Mouse (Mus musculus) cerebellum, adult 9-10 months (tissue): ENCODE measurements at regions not wholly inside any gene's neighbourhood (a gene's known extent, or its start where the extent isn't known, plus 50 kb on each side); places are given as distances from the start of the nearest gene placed in this dataset.

Experiments used
- DNase-seq: peaks from one replicate; pipeline ENCODE4 v3.0.0; 2022

DNA sequence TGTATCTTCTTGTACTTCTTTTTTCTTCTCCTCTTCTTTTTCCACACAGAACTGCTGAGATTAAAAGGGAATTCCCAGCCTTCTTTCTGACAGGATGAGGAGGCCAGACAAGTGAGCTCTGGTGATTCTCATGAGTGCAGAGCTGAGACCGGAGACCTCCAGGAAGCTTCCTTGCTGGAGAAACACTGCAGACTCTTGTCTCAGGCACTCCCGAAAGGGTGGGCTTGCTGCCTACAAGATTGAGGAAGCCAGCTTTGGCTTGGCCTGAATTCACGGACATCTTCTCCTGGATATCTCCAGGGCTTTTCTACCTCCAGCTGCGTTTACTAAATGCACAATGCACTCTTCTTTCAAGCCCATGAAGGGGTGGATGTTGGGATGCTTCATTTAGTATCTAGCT is 226.0 kb downstream of the Csl start:
- no peak for DNase-seq

- no peak for DNase-seq
These were observed 225.2 kb downstream of the Csl start for GRCm38 (mm10) chr10:99534237-99534636.

DNA sequence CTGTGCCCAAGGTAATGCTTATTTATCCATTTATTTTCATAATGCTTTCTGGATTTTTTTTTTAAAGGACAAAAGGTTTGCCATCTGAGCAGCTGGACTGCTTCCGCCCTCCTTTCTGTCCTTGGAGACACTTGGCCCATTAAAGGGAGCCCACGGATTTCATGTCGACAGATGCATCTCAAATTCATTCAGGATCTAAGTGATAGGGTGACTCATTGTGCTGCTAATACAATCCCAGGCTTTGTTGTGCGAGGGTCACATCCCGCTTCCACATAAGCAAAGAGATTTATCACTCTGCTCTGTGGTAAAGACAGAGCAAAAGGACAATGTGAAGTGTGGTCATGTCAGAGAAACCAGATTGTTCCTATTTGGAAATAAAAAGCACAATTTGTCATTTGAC is 220.8 kb downstream of the Csl start:
- DNase-seq = no peak

GRCm38 (mm10) chr10:99552373-99552772 is 207.1 kb downstream of the Csl start:
- no peak for DNase-seq

GRCm38 (mm10) chr10:99552836-99553540 is 206.5 kb downstream of the Csl start:
- DNase-seq = no peak

- no peak for DNase-seq
These were observed 204.4 kb downstream of the Csl start for GRCm38 (mm10) chr10:99555021-99555420.

- DNase-seq = no peak
These were observed 203.7 kb downstream of the Csl start for GRCm38 (mm10) chr10:99555658-99556352.

DNA sequence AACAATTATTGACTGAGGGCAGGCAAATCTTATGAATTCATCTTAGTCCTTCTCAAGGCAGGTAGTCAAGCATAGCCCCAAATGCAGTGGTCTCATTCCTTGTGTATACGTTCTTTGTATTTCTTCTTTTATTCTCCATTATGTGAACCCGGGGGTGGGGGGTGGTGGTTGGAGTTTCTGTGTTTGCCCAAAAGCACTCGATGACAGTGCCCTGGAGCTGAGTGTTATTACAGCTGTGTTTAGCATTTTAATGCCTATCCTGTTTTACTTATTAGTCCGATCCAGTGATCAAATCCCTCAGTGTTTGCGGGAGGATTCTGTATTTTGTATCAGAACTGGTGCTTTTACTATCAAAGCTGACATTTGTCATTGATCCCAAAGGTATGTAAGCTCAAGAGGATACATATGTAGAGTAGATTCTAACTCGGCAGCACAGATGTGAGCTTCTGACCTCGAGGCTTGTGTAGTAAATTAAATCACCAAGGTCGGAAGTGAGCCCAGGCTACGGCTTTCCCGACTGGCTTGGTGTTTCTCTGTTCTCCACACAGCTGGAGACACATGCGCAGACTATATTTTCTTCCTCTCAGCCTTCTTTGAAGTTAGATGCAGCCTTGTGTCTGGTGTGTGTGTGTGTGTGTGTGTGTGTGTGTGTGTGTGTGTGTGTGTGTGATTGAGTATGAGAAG is 203.0 kb downstream of the Csl start:
- DNase-seq = no peak

GRCm38 (mm10) chr10:99558656-99559055 is 200.8 kb downstream of the Csl start:
- DNase-seq = no peak

- no peak for DNase-seq
These were observed 198.2 kb downstream of the Csl start for GRCm38 (mm10) chr10:99561166-99561818.

GRCm38 (mm10) chr10:99564605-99565004 is 194.9 kb downstream of the Csl start:
- DNase-seq = no peak

DNA sequence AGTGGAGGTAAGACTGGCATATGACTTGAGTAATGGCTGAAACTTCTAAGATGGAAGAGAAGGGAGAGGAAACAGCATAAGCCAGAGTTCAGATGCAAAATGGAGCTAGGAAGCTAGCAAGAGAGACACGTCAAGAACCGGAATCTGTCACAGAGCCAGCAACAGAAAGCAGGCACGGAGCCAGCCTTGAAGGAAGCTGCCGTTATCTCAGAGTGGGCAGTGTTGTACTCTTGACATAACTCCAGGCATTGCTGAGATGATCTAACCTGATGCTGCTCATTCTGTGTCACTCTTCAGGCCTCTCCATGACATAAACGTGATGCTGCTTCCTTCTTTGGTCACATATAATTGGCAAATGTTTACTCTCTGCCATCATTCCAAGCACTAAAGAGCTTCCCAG is 191.0 kb downstream of the Csl start:
- no peak for DNase-seq

DNA sequence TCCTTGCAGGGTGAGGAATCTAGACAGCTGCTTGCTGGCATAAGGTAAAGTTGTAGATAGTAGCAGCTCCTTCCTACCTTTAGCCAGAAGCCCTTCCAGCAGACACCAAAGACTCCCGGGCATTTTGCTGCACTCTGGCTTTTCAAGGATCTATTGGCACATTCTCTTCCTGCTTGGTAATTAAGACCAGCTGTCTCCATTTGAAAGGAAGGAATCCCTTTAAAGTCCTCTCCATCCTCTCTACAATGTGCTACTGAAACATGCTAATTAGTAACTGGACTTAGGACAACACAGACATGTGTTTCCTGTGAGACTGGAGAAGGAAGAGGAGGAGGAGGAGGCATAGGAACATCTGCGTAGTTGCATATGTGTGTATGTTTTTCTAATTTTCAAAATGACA is 189.3 kb downstream of the Csl start:
- DNase-seq = no peak

DNA sequence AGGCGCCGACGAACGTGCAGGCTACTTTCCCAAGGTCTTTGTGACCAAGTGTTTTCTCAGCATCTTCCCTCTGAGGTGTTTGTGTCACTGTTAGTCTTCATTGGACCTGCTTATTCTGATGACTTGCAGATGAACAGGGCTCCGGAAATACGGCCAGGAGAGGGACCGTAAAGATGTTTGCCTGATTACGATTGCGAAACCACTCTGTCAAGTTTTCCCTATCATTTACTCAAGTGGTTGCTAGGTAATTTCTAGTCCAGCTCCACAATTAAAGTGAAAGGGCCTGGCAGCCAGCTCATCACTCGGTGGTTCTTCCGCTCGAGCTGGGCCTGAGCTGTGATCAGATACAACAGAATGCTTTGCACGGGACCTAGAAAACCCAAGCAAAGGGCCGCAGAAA is 185.5 kb downstream of the Csl start:
- no peak for DNase-seq

GRCm38 (mm10) chr10:99575294-99575693 is 184.2 kb downstream of the Csl start:
- DNase-seq = no peak

DNA sequence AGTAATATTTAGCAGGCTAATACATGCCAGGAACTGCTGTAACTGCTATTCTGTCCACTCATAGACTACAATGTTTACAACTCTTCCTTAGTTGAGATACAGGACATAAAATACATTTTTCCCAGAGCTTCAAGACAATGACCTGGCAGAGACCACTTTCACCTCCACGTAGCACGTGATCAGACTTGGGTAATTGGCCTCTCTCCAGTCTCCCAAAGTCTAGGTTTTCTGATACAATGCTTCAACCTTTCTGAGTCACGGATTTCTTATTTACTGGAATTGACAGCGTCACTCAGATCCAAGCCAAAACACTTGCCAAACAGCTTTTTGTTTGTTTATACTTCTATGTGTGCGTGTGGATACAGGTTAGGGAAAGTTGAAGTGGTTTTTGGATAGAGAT is 183.2 kb downstream of the Csl start:
- no peak for DNase-seq

DNA sequence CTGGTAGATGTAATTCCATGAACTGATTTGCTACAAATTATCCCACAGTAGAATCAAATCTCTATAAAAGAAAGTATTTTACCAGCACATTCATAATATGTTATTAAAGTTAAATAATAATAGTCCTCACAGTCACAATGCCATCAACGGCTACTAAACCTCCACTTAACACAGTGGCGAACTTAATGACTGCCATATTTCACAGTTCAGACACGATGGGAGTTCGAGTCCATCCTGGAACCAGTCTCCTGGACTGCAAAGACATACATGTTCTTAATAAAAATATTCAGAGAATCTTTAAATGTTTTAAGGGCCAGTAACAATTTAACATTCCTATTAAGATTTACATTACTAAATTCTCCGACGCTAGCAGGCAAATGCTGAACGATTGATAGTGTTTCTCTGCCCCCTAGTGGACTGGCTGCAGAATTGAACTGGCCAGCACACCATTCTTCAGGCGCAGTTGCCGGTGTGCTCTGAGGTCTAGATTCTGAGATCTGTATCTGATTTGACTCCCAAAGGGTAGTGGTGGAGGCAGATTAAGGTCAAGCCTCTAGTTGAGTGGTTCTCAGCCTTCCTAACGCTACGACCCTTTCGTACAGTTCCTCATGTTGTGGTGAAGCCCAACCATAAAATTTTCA is 182.3 kb downstream of the Csl start:
- peak; percentile 39 for DNase-seq

GRCm38 (mm10) chr10:99578366-99578765 is 181.1 kb downstream of the Csl start:
- DNase-seq = no peak

DNA sequence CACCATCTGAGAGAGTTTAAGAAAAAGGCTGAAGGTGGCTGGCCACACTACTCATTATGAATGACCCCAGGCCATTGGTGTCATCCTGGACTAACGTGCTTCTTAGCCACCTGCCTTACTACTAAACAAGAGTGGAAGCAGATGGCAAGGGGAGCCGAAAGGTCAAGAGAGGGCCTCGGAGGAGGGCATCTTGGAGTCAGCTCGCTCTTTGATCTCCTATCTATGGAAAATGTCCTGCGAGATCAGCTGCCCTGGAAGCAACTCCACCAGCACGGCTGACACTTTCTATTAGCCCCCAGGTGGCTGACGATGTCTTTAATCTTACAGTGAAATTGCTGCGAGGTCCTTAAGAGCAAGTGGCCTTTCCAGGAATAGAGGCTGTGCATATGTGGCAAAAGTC is 179.3 kb downstream of the Csl start:
- no peak for DNase-seq

DNA sequence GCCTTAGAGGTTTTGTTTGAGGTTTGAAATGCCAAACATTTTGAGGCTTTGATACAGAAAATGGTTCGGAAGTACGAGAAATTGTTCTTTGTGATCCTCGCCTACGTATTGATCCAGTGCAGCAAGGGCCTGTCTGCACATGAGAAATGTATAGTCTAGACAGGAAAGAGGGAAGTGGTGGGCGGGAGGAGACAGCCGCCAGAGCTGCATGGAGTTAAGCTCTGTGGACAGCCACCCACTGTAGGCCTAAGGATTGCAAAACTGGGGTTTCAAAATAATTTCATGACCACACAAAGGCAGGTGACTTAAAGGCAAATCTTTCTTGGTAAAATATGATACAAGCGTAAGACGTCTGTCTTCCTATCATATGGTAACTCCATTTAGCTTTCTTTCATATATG is 178.4 kb downstream of the Csl start:
- no peak for DNase-seq

DNA sequence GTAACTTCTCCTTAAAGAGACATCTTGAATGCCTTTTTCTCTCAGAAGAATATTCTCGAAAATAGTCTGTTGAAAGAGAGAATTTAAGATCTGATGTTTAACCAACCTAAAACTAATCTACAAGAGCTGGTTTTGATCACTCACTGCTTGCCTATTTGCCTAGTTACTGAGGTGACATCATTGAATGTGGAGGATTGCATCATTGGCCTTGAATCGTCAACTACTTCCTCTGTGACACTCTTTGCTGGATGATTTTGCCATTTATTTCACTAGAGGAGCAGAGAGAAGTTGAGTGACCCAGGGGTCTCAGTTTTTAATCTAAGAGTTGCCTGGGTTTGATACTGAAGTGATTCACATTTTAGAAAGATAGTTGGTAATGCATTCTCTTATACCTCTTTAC is 174.6 kb downstream of the Csl start:
- DNase-seq = no peak

DNA sequence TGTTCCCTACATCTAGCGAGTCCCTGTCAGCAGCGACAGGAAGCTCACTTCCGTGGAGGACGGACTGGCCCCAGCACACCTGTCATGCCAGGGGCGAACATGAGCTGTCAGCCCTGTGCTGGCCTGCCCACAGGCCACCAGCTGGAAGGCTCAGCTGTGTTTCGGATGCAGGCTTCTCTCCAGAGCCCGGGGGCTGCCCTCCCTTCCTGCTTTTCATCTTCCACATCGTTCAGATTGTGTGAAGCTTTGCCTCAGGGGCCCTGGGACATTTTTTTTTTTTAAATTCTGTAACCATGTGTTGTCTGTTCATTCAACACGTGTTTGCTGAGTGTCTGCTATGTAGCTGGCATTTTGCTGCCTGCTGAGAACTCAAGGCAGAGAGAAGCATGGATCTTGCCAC is 167.2 kb downstream of the Csl start:
- no peak for DNase-seq

DNA sequence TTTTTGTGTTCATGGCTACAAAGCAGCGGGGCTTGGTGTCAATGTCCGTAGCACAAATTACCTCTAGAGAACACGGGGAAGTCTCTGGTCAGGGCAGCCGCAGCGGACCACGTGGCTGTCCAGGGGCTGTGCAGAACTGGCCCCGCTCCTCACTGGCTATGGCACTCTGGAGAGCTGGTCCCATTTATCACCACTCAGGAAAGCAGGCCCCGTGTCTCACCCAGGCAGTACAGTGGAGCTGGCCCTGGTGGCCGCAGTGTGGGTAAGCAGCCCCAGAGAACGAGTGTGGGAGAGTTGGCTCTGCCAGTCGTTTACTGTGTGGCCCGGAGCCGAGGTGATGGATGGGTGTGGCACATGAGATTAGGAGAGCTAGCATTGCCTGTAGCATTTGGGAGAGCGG is 163.8 kb downstream of the Csl start:
- DNase-seq = no peak
